Mouse (Mus musculus): Measurements from ENCODE around the gene Pdik1l.
"Not testable (repeated sequence)": the region's sequence is repeated elsewhere in the genome, so short reads cannot be mapped to it uniquely, and the experiment has no call there.

Pdik1l gene

DNA sequence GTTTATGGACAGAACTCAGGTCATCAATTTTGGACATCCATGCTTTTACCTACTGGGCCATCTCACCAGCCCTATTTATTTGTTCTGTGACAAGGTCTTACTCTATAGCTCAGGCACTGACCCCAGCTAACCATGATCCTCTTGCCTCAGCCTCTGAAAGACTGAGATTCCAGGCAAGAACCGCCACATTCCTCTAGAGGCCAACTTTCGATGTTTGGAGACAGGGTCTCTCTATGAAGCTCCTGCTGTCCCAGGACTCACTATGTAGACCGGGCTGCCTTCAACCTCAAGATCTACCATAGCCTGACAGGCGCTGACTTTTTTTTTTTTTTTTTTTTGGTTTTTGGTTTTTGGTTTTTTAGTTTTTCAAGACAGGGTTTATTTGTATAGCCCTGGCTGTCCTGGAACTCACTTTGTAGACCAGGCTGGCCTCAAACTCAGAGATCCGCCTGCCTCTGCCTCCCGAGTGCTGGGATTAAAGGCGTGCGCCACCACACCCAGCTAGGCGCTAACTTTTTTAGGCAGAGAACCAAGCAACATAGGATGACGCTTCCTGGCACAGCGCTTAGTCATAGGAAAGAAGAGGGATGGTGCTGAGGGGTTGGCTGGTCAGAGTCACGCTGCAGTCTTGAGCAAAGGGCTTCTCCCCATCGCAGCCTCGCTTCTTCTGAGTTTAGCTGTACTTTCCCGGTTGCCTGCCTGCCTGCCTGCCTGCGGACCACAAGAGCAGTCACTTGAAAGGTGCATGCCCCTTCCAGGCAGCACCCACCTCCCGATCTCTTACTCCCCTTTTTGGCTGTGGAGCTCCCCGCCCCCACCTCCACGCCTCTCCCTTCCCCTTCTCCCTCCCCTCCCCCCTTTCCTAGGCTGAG, 11.2 kb upstream of the Pdik1l start:
- no peak for DNase-seq (ENCODE audit: low spot score in 2 of 2)

GRCm38 (mm10) chr4:134297369-134297768, 9.7 kb upstream of the Pdik1l start:
- DNase-seq (ENCODE audit: low spot score in 2 of 2): no peak

- no peak for DNase-seq (ENCODE audit: low spot score in 2 of 2)
Observed at GRCm38 (mm10) chr4:134296523-134296922, 8.8 kb upstream of the Pdik1l start.

- DNase-seq (ENCODE audit: low spot score in 2 of 2): not testable (repeated sequence)
Observed at GRCm38 (mm10) chr4:134296096-134296495, 8.4 kb upstream of the Pdik1l start.

DNA sequence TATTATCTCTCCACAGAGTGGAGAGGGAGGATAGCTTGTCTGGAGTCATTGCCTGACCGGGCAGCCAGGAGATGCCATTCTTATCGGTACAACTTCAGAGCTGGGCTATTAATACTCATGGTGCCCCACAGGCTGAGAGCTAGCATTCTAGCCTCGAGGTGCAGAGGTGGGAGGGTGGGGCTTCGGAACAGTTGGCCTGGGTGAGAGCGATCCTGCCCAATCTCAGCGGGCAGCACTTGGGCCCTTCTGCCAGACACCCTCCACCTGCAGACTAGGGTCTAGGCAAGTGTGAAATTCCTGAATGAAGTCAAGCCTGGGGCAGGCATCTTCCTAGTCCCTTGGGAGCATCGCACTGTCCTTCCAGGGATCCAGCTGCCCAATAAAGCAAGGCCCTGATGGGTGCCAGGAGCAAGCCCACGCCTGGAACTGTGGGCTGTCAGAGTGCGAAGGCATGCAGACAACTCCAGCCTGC, 6.0 kb upstream of the Pdik1l start:
- no peak for DNase-seq (ENCODE audit: low spot score in 2 of 2)

- DNase-seq (ENCODE audit: low spot score in 2 of 2): no peak
Observed at GRCm38 (mm10) chr4:134293061-134293691, 5.5 kb upstream of the Pdik1l start.

- peak; percentile 62 to 77 for DNase-seq (ENCODE audit: low spot score in 2 of 2)
Observed at GRCm38 (mm10) chr4:134292067-134292466, 4.4 kb upstream of the Pdik1l start.

DNA sequence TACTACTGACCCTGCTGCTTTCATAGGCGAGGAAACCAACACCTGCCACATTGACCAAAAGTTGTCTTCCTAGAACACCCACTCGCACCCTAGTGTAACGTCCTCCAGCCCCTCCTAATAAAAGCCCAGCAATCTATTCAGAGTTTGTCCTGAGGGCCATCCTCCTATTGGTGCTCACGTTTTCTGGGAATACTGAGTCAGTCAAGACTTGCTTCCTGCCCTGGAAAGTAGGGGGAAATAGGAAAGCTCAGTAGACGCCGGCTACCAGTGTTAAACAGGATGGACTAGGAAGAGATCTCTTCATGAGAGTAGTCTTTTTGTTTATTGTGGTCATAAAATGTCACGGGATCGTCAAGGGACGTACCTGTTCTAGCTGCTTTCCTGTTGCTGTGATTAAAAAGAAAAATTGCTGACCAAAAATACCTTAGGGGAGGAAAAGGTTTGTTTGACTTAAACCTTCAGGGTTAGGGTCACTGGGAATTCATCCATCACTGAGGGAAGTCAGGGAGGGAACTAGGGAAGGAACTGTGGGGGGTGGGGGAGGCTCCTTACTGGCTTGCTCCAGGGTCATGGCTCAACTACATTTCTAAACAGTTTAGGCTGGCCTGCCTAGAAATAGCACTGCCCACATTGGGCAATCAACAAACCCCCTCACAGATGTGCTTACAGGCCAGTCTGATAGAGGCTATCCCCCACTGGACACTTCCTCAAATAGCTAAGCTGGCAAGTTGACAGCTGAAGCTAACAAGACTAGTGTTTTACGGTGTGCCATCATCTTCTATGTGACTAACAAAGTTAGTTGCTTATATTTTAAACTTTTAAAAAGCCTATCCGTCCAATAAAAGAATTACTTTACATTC, 932 bp upstream of the Pdik1l start:
- no peak for DNase-seq (ENCODE audit: low spot score in 2 of 2)

DNA sequence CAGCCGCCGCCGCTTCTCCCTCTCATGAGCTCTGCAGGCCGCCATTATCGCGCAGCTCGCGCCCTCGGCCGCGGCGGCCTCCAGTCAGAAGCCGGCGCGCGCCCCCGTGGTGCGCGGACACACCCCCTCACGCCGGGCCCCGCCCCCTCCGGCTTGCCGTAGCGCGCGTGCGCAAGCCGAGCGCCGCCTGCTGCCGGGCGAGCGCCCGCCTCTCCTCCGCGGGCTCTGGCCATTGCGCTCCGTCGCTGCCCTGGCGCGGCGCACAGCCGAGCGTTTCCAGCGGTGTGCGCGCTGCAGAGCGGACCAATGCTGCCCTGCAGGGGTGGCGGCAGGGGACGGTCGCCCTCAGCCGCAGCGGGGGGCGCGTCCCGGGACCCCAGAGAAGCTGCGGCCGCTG, 529 bp downstream of the Pdik1l start:
- peak; percentile 97 to 99 for DNase-seq (ENCODE audit: low spot score in 2 of 2)

GRCm38 (mm10) chr4:134286226-134287167, 1.2 kb downstream of the Pdik1l start:
- DNase-seq (ENCODE audit: low spot score in 2 of 2): no peak

- DNase-seq (ENCODE audit: low spot score in 2 of 2): no peak
Observed at GRCm38 (mm10) chr4:134284942-134285341, 2.8 kb downstream of the Pdik1l start.

DNA sequence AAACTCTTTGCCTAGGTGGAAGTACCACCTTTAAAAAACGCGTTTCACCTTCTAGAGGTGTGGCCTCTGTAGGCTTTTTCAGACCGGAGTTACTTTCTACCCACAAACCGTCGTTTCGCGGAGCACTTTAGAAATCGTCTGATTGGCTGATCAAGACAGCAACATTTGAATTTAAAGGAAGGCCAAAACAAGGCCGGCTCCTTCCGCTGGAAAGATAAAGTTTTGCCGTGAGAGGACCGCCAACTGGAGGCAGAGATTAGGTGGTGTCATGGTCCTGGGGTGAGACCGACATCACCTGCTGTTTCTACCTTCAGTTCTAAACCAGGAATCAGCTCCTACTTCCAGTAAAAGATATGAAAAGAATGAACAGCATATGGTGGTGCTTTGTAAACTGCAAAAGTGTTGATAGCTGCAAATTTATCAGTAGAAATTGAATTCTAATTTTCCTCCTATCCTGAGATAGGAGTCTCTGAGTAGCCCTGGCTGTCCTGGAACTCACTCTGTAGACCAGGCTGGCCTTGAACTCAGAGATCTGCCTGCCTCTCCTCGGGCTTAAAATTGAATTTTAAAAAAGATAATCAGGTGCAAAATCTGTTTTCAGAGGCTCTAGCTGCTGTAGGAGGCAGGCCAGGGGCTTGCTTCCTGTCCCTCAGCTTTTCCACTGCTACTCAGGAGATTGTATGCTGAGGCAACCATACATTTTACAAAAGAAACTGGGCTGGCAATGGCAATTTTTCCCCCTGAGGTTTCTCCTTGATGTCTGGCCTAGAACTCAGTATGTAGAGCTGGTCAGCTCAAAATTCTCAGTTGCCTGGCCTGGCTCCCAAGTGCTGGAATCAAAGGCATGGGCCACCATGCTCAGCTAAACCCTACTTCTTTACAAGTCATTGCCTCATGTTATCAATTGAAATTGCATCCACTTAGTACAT, 14.0 kb downstream of the Pdik1l start:
- DNase-seq (ENCODE audit: low spot score in 2 of 2): no peak

DNA sequence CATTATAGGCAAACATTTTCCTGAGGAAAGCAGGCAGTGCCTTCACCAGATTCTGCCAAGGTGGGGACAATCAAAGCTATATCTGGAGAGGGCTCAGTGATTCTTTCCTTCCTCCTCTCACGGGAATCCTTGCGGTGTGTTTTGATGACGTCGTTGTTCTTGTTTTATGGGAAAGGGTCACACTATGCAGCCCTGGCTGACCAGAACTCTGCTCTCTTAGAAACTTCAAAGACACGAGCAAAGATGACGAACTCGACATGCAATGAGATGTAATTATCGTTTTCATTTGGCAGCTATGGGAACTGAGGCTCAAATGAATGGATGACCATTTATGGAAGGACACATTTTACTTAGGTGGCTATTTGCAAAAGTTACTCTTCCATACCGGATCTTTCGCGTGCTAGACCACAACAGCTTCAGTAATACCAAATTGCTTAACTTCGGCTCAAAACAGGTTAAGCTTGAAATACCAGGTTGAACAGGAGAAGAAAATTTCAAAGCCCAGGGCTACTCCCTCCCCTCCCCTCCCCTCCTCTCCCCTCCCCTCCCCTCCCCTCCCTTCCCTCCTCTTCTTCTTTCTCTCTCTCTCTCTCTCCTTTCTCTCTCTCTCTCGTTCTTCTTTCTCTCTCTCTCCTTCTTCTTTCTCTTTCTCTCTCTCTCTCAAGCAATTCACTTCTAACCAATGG, 14.8 kb downstream of the Pdik1l start:
- no peak for DNase-seq (ENCODE audit: low spot score in 2 of 2)

GRCm38 (mm10) chr4:134271979-134272378, 15.7 kb downstream of the Pdik1l start:
- DNase-seq (ENCODE audit: low spot score in 2 of 2): no peak

- not testable (repeated sequence) for DNase-seq (ENCODE audit: low spot score in 2 of 2)
Observed at GRCm38 (mm10) chr4:134269622-134270021, 18.1 kb downstream of the Pdik1l start.

GRCm38 (mm10) chr4:134268102-134268655, 19.5 kb downstream of the Pdik1l start:
- no peak for DNase-seq (ENCODE audit: low spot score in 2 of 2)

DNA sequence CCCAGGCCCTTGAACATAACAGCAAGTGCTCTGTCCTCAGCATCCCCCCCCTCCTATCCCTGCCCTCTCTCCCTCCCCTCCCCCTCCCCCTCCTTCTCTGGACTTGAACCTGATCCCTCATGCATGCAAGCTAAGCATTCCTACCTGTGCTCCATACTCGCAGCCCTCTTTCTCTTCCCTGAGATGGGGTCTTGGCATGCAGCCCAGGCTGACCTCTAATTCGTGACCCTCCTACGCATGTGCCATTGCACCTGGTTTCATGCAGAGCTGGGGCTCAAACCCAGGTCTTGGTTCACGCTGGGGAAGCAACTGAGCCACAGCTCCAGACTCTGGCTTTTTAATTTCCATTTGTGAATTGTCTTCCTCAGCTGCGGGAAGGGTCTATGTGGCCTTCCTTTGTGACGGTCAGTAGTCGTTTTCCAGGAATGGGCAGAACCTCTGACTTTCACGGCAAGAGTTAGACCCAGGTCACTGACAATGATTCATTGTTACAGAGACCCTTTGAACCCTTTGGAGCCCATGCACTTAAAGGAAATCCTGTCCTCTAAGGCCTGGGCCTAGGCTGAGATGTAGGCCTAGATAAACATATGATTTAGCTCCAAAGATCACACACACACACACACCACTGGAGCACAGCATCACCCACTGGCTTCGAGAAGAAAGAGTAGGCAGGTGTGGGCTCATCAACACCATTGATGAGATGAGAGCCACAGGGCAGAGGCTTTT, 21.7 kb downstream of the Pdik1l start:
- no peak for DNase-seq (ENCODE audit: low spot score in 2 of 2)

- DNase-seq (ENCODE audit: low spot score in 2 of 2): peak in 1 of 2 experiments; percentile 56
Observed at GRCm38 (mm10) chr4:134263191-134263590, 24.5 kb downstream of the Pdik1l start.
